Mouse (Mus musculus): ENCODE results near the gene Gm28490. TPM values are rescaled to one million over a fixed set of nuclear protein-coding genes. Genes with fewer than 3 reads are reported as not detected.
"Not testable (repeated sequence)": the region's sequence is repeated elsewhere in the genome, so short reads cannot be mapped to it uniquely, and the experiment has no call there.

The Gm28490 gene
- not detected in 2 replicates for polyA plus RNA-seq (2015; fragmentation: Nextera tagmentation; extraction: Ambion mirVana)

DNA sequence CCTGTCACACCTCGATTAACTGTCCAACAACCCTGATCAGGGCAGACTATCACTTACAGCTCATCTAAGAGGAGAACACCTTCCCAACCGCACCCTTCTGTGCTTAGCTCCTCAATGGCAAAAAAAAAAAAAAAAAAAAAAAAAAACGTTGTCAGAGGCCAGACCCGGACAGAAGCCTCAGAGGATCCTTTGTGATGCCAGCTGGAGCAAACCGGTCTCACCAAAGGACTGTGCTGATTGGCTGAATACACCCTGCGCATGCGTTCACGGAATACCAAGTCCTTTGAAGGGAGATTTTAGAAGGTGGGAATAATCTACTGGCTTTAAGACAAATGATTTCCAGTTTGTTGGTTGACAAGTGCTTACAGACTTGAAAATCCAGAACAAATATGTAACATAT, at the start of gene Gm28490:
Gm28490 (minus strand) TSS at position 101 of the 400 bp plus-strand sequence.
- WGBS (ENCODE audit: insufficient replicate concordance): no CpG with 5 or more reads among the region's 8 CpGs
- not testable (repeated sequence) for H3K4me2 ChIP-seq; H3K27me3 ChIP-seq; H3K4me3 ChIP-seq (replicated peaks); H3K36me3 ChIP-seq; ATAC-seq (ENCODE audit: low read depth); H3K4me1 ChIP-seq (replicated peaks); H3K27ac ChIP-seq; H3K9me3 ChIP-seq (replicated peaks); DNase-seq; H3K9ac ChIP-seq
